Mouse (Mus musculus) E14TG2a.4 (cell line): ENCODE data around the gene Asb3.

Source experiments
- CTCF ChIP-seq: conservative IDR thresholded peaks from 2 replicates; pipeline ENCODE4 v1.5.1; 2014; ENCODE audit warnings: low read length
- NANOG ChIP-seq: IDR thresholded peaks from 2 replicates; pipeline ENCODE4 v1.6.1; 2014; ENCODE audit warnings: borderline replicate concordance, low read length, mixed read lengths
- POU5F1 ChIP-seq: IDR thresholded peaks from 2 replicates; pipeline ENCODE4 v1.6.1; 2014; ENCODE audit warnings: low read length, borderline replicate concordance

DNA sequence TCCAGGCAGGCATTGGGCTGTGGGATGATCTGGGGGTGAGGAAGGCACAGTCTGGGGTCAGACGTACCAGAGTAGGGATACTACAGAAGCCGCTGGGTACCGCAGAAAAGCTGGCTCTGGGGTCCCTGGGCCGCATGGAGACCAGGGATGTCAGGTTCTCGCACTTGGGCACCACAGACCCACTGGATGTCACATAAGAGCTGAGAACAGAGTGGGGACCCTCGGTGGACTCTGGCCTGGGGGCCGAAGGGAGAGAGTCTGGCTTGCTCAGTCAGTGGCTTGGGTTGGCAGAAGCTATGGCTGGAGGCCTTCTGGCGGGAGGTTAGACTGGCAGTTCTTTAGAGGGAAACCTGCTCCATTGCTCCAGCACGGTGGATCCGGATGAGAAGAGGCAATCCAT lies 204.8 kb downstream of the Asb3 start:
- TF ChIP-seq CTCF = no peak
- no peak for TF ChIP-seq POU5F1
- no peak for TF ChIP-seq NANOG
